Mouse (Mus musculus) neural tube, embryonic 15.5 days (tissue): Measurements from ENCODE around the gene Smim22. TPM values are rescaled to one million over a fixed set of nuclear protein-coding genes. Genes with fewer than 3 reads are reported as not detected.

Source experiments
- ATAC-seq: fragments of 200-750 bp; cut with Nextera tagmentation; 2 replicates; pipeline ENCODE4 v1.8.0; 2017; ENCODE audit warnings: mild to moderate bottlenecking, moderate TSS enrichment, moderate library complexity; ENCODE audit not compliant: low FRiP score
- H3K27ac ChIP-seq: fragments of 300-500 bp; sonication (generic); replicated peaks from 2 replicates; pipeline ENCODE4 v1.5.1; 2015; ENCODE audit warnings: mild to moderate bottlenecking, inconsistent platforms
- H3K27me3 ChIP-seq: fragments of 300-500 bp; sonication (generic); replicated peaks from 2 replicates; pipeline ENCODE4 v1.6.1; 2015; ENCODE audit warnings: inconsistent platforms
- H3K36me3 ChIP-seq: fragments of 300-500 bp; sonication (generic); 2 replicates; pipeline ENCODE4 v1.6.1; 2015; ENCODE audit warnings: inconsistent platforms
- H3K4me1 ChIP-seq: fragments of 300-500 bp; sonication (generic); 2 replicates; pipeline ENCODE4 v1.6.1; 2015; ENCODE audit warnings: inconsistent platforms
- H3K4me2 ChIP-seq: fragments of 300-500 bp; sonication (generic); 2 replicates; pipeline ENCODE4 v1.6.1; 2015; ENCODE audit warnings: inconsistent platforms, mild to moderate bottlenecking, moderate library complexity
- H3K4me3 ChIP-seq: fragments of 300-500 bp; sonication (generic); replicated peaks from 2 replicates; pipeline ENCODE4 v1.5.1; 2015; ENCODE audit warnings: mild to moderate bottlenecking, inconsistent platforms
- H3K9ac ChIP-seq: fragments of 300-500 bp; sonication (generic); replicated peaks from 2 replicates; pipeline ENCODE4 v1.6.1; 2015; ENCODE audit warnings: mild to moderate bottlenecking, inconsistent platforms
- H3K9me3 ChIP-seq: fragments of 300-500 bp; sonication (generic); replicated peaks from 2 replicates; pipeline ENCODE4 v1.6.1; 2016; ENCODE audit warnings: inconsistent platforms
- WGBS: fragments of 180-500 bp; shearing (Covaris S2); methylation state at CpG from one replicate; pipeline ENCODE4 v1.1.7; 2015; ENCODE audit warnings: mixed read lengths; 5-methylcytosine and 5-hydroxymethylcytosine counted together
- polyA plus RNA-seq: library from polyadenylated mRNA; unstranded; fragments of >200 nt; fragmentation: Nextera tagmentation; extraction: Ambion mirVana; gene quantifications from 2 replicates; pipeline ENCODE4 v1.2.1, GENCODE M21; 2015

Smim22 gene
- polyA plus RNA-seq, 1 experiment from 2014 or later: 0.47 TPM

DNA sequence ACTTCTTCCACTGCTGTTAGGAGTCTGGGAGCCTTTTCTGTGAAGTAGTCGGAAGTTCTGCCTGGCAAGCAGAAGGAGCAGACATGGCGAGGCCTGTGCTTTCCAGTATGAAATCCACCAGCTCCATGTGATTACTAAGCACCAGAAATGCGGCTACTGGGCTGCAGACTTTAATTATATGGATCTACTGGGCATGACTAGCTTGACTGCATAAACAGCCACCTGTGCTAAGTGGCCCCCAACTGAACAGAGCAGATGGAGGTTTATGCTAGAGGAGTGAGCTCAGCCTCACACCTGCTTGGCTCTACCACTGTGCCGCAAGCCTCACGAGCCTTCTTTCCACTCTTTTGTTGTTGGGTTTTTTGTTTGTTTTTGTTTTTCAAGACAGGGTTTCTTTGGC, 32.6 kb upstream of the Smim22 start:
- H3K36me3 ChIP-seq: peaks cover 7% of the 10 kb centered on the region
- no peak for ATAC-seq
- WGBS: 74% methylated on average over 5 of the region's 5 CpGs

DNA sequence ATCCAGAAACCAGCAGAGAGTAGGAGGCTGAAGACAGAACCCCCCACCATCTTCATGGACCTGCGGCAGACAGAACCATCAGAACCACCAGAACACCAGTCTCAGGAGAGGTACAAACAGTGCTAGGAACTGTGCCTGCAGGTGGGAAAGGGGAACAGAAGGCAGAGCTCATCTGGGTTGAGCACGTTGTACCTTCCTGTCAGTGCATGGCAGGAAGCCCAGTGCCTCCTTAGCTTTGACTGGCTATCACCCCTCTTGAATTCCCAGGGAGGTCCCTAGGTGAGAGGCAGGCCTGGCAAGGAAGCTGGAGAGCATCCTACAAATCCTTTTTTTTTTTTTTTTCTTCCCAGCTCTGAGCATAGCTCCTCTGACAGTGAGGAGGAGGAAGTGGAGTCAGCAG, 30.9 kb upstream of the Smim22 start:
- no peaks in the 10 kb centered on the region for H3K4me1 ChIP-seq
- no peak overlapping the region for H3K4me3 ChIP-seq
- H3K27me3 ChIP-seq: no peaks in the 10 kb centered on the region
- no peak overlapping the region for H3K4me2 ChIP-seq
- H3K9ac ChIP-seq: no peak overlapping the region
- H3K36me3 ChIP-seq: peaks cover 4% of the 10 kb centered on the region; the same call in 1 of the 2 replicates
- no peak overlapping the region for H3K27ac ChIP-seq
- 84% methylated on average over 2 of the region's 2 CpGs for WGBS
- ATAC-seq: no peak
- H3K9me3 ChIP-seq: no peaks in the 10 kb centered on the region

More for the DNA sequence above, 32.6 kb upstream of the Smim22 start:
- no peaks in the 10 kb centered on the region for H3K27me3 ChIP-seq
- H3K4me2 ChIP-seq: no peak overlapping the region
- no peak overlapping the region for H3K27ac ChIP-seq
- no peak overlapping the region for H3K4me3 ChIP-seq
- H3K9ac ChIP-seq: no peak overlapping the region
- no peaks in the 10 kb centered on the region for H3K4me1 ChIP-seq
- H3K9me3 ChIP-seq: no peaks in the 10 kb centered on the region

DNA sequence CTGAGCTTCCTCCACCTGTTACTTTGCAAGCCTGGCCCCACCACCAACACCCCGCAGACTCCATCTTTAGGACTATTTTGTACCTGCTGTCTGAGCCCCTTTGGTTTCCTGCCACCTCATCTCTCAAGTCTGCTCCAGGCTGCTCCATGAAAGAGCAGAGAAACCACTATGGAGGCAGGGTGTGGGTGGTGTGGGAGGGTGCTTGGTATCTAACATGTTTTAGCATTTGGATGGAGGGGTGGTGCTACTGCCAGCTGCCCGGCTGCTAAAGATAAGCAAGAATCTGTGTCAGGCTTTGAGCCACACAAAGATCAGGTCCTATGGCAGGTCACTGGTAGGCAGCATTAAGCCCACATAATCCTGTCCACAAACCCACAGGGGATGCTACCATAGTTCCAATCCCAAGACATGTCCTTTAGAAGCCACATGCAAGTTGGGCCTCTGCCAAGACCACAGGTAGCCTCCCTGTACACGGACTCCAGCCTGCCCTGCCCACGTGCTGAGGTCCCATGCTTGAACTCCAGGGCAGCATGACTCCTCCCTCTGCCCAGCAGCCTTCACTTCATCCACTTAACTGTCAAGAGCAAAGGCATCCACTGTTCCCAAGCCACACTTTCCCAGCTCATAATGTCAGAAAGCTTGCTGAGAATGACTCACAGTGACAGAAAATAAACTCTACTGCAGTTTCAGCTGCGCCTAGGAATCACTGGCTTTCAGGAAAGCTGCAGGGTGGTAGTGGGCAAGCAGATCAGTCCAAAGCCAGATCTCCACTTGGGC, 28.6 kb upstream of the Smim22 start:
- Histone ChIP-seq H3K4me1 (no peaks in the 10 kb centered on the region), H3K4me3 (no peak overlapping the region), H3K27ac (no peak overlapping the region), H3K27me3 (no peaks in the 10 kb centered on the region), H3K36me3 (no peaks in the 10 kb centered on the region), H3K4me2 (no peak overlapping the region), H3K9ac (no peak overlapping the region), H3K9me3 (no peaks in the 10 kb centered on the region)
- 68% methylated on average over 5 of the region's 5 CpGs for WGBS
- no peak for ATAC-seq

DNA sequence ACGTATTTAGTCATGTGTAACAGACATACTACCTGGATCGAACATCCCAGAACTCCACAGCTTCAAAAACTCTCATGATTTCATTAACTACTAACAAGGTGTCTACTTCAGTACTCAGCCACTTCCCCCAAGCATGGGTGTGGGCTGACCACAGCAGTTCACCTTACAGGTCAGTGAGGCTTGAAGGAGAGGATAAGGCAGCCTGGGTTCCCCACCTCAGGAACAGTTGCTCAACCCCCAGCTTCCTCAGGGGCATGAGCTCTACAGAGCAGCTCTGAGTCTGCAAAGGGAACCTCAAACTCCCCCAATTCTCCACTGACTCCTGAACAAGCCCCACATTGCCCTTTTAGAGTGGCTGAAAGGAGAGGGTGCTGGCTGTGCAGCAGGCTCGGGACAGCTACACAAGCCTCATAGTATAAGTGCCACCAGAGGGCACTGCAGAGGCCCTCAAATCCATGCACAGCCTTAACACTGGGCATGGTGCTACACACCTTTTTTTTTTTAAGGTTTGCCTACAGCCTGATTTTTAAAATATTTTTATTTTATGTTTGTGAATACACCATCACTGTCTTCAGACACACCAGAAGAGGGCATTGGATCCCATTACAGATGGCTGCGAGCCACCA, 27.2 kb upstream of the Smim22 start:
- Histone ChIP-seq H3K4me2 (no peak overlapping the region), H3K27ac (no peak overlapping the region), H3K9ac (no peak overlapping the region), H3K9me3 (no peaks in the 10 kb centered on the region), H3K27me3 (no peaks in the 10 kb centered on the region), H3K4me3 (no peak overlapping the region), H3K4me1 (no peaks in the 10 kb centered on the region), H3K36me3 (no peaks in the 10 kb centered on the region)
- ATAC-seq: peak; percentile 53; the same call in 1 of the 2 replicates
- 77% methylated on average over 4 of the region's 4 CpGs for WGBS

GRCm38 (mm10) chr16:4984717-4985116, 22.4 kb upstream of the Smim22 start:
- ATAC-seq: no peak
- Histone ChIP-seq H3K27ac (no peak overlapping the region), H3K9me3 (no peaks in the 10 kb centered on the region), H3K36me3 (no peaks in the 10 kb centered on the region), H3K9ac (no peak overlapping the region), H3K4me2 (no peak overlapping the region), H3K27me3 (no peaks in the 10 kb centered on the region), H3K4me3 (no peak overlapping the region), H3K4me1 (no peaks in the 10 kb centered on the region)
- 96% methylated on average over 12 of the region's 12 CpGs for WGBS

DNA sequence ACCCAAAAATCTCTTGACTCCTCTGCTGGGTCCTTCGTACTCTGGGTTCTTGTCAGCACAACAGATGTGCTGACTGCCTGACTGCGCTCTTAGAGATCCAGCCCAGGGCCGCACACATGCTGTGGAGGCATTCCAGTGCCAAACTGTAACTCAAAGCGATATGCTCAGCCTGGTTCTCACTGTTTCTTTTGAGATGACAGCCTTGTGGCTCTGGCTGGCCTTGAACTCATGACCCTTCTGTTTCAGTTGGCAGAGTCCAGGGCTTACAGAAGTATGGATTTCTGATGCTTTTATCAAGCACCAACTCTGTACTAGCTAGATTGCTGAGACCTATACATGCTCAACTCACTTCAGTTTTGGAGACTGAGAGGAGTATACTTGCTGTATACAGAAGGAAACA, 13.8 kb upstream of the Smim22 start:
- 76% methylated on average over 4 of the region's 4 CpGs for WGBS
- Histone ChIP-seq H3K27ac (no peak overlapping the region), H3K4me2 (no peak overlapping the region), H3K27me3 (no peaks in the 10 kb centered on the region), H3K4me3 (no peak overlapping the region), H3K36me3 (no peaks in the 10 kb centered on the region), H3K9ac (no peak overlapping the region), H3K9me3 (no peaks in the 10 kb centered on the region), H3K4me1 (no peaks in the 10 kb centered on the region)
- no peak for ATAC-seq

GRCm38 (mm10) chr16:4997553-4997952, 9.5 kb upstream of the Smim22 start, which contains the start of gene Sept12:
Gene Sept12, minus strand, starts transcription at chr16:4997852.
- Histone ChIP-seq H3K27ac (no peak within 1 kb of the TSS), H3K9ac (no peak within 1 kb of the TSS), H3K36me3 (no peaks in the 10 kb centered on the region), H3K9me3 (no peaks in the 10 kb centered on the region), H3K27me3 (no peaks in the 10 kb centered on the region), H3K4me1 (no peaks in the 10 kb centered on the region), H3K4me2 (no peak within 1 kb of the TSS), H3K4me3 (no peak within 1 kb of the TSS)
- ATAC-seq: no peak
- 60% methylated on average over 3 of the region's 3 CpGs for WGBS

DNA sequence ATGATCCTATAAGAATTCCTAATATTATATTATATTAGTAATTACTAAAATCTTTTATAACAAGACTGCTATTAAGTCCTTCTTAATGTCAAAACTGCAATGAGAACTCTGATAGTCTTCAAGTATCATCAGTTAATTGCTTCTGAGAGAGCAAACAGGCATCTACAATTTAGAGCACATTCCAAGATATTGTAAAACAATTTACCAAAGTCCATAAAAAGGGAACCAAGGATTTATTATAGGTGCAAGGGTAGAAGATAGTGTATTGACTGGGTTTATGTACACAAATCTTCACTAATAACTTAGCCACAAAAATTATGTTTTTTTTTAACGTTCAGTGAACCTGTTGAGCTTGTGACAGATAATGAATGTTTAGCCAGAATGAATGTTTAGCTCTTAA, 8.1 kb upstream of the Smim22 start:
- no peak overlapping the region for H3K27ac ChIP-seq
- no peak for ATAC-seq
- 80% methylated on average over 1 of the region's 1 CpGs for WGBS

DNA sequence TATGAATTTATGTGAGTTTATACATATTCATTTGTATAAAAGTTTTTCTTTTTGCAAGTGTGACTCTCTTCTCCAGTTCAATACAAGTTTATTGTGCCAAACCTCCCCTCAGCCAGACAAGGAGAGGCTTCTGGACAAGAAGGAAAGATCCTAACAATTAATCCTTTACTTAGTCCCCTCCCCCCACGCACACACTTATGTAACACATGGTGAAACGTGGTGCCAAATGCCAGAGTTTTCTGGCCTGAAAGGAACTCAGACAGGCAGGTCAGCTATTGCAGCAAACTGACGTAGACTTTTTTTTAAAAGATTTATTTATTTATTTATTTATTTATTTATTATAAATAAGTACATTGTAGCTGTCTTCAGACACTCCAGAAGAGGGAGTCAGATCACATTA, 6.5 kb upstream of the Smim22 start:
- no peak overlapping the region for H3K4me2 ChIP-seq
- 82% methylated on average over 3 of the region's 3 CpGs for WGBS
- H3K4me1 ChIP-seq: no peaks in the 10 kb centered on the region
- H3K9ac ChIP-seq: no peak overlapping the region
- H3K4me3 ChIP-seq: no peak overlapping the region
- no peaks in the 10 kb centered on the region for H3K9me3 ChIP-seq
- no peaks in the 10 kb centered on the region for H3K27me3 ChIP-seq
- ATAC-seq: no peak
- no peak overlapping the region for H3K27ac ChIP-seq
- H3K36me3 ChIP-seq: no peaks in the 10 kb centered on the region

More for the DNA sequence above, 8.1 kb upstream of the Smim22 start:
- H3K36me3 ChIP-seq: no peaks in the 10 kb centered on the region
- H3K9me3 ChIP-seq: no peaks in the 10 kb centered on the region
- H3K4me3 ChIP-seq: no peak overlapping the region
- no peak overlapping the region for H3K9ac ChIP-seq
- H3K4me2 ChIP-seq: no peak overlapping the region
- no peaks in the 10 kb centered on the region for H3K27me3 ChIP-seq
- no peaks in the 10 kb centered on the region for H3K4me1 ChIP-seq

- no peak for ATAC-seq
- Histone ChIP-seq H3K27ac (no peak overlapping the region), H3K9ac (no peak overlapping the region), H3K27me3 (no peaks in the 10 kb centered on the region), H3K4me2 (no peak overlapping the region), H3K4me1 (peaks cover 16% of the 10 kb centered on the region), H3K4me3 (no peak overlapping the region), H3K9me3 (no peaks in the 10 kb centered on the region), H3K36me3 (peaks cover 21% of the 10 kb centered on the region)
- WGBS: 53% methylated on average over 6 of the region's 6 CpGs
These were observed 404 bp downstream of the Smim22 start for GRCm38 (mm10) chr16:5007492-5007891.

DNA sequence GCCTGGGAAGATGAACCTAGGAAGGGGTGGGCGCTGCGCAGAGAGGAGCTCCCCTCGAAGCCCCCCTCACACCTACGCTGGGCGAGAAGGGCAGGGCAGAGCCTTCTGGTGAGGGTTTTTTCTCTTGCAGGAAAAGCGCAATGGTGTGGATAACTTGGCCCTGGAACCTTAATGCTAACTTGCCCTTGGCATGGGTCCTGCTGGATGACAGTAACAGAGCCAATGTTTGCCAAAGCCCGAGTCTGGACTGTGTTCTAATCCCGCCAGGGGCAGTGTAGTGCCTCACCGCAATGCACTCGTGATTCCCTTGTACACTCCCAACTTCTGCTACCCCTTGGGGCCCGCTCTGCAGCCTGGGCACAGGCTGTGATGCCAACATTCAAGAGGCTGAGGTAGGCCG, 988 bp downstream of the Smim22 start:
- H3K27ac ChIP-seq: no peak overlapping the region

GRCm38 (mm10) chr16:5010371-5010935, 3.4 kb downstream of the Smim22 start:
- Histone ChIP-seq H3K4me2 (no peak overlapping the region), H3K4me1 (peaks cover 20% of the 10 kb centered on the region), H3K4me3 (no peak overlapping the region), H3K36me3 (peaks cover 32% of the 10 kb centered on the region), H3K9ac (no peak overlapping the region), H3K9me3 (no peaks in the 10 kb centered on the region), H3K27me3 (no peaks in the 10 kb centered on the region), H3K27ac (no peak overlapping the region)
- 80% methylated on average over 10 of the region's 10 CpGs for WGBS
- ATAC-seq: no peak

More for the DNA sequence above, 988 bp downstream of the Smim22 start:
- no peak overlapping the region for H3K4me3 ChIP-seq
- 87% methylated on average over 12 of the region's 12 CpGs for WGBS
- H3K4me1 ChIP-seq: peaks cover 20% of the 10 kb centered on the region
- no peaks in the 10 kb centered on the region for H3K27me3 ChIP-seq
- no peak for ATAC-seq
- no peak overlapping the region for H3K4me2 ChIP-seq
- H3K9me3 ChIP-seq: no peaks in the 10 kb centered on the region
- no peak overlapping the region for H3K9ac ChIP-seq
- peaks cover 21% of the 10 kb centered on the region for H3K36me3 ChIP-seq
